Mouse (Mus musculus): ENCODE results near the gene Hist1h2ai. TPM values are rescaled to one million over a fixed set of nuclear protein-coding genes. Genes with fewer than 3 reads are reported as not detected.
"Not testable (repeated sequence)": the region's sequence is repeated elsewhere in the genome, so short reads cannot be mapped to it uniquely, and the experiment has no call there.

Gene Hist1h2ai
- polyA plus RNA-seq, 1 experiment from 2014 or later: 45.9 TPM

DNA sequence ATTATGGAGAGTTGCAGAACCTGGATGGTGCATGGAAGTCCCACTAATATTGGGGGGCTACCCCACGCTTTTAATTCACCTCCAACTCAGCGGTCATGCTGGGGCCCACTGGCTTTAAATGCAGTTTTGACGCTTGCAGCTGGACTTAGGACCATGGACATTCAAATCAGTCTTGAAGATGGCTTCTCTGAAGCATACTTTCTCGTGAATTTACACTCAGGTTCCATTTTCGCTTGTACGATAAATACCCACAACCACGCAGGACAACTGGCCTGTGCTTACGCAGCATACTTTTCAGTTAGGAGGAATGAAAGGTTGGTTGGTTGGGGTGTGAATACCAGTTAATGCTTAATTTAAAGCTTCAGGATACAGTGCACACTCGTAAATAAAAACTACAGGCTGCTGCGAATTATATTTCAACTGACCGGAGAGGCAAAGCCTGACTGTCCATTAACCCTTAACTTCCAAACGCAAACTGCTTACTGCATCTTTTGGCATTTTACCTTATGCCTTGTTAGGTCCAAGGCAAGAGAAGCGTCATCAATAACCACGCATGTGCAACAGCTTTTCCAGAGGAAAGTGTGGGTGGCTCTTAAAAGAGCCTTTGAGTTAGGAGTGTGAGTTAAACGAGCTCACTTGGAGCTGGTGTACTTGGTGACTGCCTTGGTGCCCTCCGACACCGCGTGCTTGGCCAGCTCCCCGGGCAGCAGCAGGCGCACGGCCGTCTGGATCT, 925 bp upstream of the Hist1h2ai start:
- no peaks in the 10 kb centered on the region for H3K9me3 ChIP-seq (replicated peaks; ENCODE audit: control insufficient read depth, low read length)
- H3K4me3 ChIP-seq (ENCODE audit: low read depth, low read length): peak overlapping the region; percentile 40
- DNase-seq (ENCODE audit: low spot score) (peak; percentile 41), ATAC-seq (no peak)
- peaks cover 20% of the 10 kb centered on the region for H3K4me1 ChIP-seq (ENCODE audit: control insufficient read depth, insufficient read depth, low read length)
- WGBS: under 1% methylated on average over 19 of the region's 22 CpGs
- H3K36me3 ChIP-seq (ENCODE audit: control insufficient read depth, insufficient read depth, low read length): no peaks in the 10 kb centered on the region
- H3K9ac ChIP-seq (ENCODE audit: low read length): peak overlapping the region; percentile 69
- peak overlapping the region; percentile 78 for H3K4me2 ChIP-seq (ENCODE audit: low read length)
- peak overlapping the region; percentile 94 for H3K27ac ChIP-seq (ENCODE audit: low read depth, low read length)
- H3K27me3 ChIP-seq (replicated peaks; ENCODE audit: control insufficient read depth, insufficient read depth, low read length): no peaks in the 10 kb centered on the region

DNA sequence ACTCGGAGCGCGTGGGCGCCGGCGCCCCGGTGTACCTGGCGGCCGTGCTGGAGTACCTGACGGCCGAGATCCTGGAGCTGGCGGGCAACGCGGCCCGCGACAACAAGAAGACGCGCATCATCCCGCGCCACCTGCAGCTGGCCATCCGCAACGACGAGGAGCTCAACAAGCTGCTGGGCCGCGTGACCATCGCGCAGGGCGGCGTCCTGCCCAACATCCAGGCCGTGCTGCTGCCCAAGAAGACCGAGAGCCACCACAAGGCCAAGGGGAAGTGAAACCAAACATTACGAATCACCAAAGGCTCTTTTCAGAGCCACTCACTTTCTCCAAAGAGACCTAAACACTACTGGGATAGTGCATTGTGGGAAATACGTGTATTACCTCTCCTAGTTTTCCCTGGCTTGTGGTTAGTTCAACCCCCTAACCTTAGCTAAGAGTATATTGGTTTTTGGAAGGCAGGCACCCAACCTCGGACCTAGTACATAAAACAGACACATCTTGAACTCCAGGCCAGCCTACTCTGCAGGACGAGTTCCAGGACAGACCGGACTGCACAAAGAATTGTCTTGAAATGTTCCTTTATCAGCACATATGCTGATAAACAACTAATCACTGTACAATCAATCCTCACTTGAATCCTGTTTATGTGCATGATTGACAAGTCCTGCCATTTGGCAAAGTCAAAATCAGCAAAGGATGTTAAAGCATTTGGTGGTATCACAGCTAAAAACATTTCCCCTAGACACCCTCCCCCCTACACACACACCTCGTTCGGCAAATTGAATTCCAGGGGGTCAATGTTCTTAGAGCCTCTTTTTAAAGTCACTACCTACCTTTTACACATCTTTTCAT, 544 bp downstream of the Hist1h2ai start:
- H3K9ac ChIP-seq (ENCODE audit: low read length): peak overlapping the region; percentile 80
- H3K36me3 ChIP-seq (ENCODE audit: control insufficient read depth, insufficient read depth, low read length); H3K9me3 ChIP-seq (replicated peaks; ENCODE audit: control insufficient read depth, low read length); H3K27me3 ChIP-seq (replicated peaks; ENCODE audit: control insufficient read depth, insufficient read depth, low read length): not testable (repeated sequence)
- H3K4me1 ChIP-seq (ENCODE audit: control insufficient read depth, insufficient read depth, low read length): peaks cover 27% of the 10 kb centered on the region
- H3K27ac ChIP-seq (ENCODE audit: low read depth, low read length): peak overlapping the region; percentile 94
- ATAC-seq: 0 out of 2 replicates have a peak, but pooled peaks have one; percentile 0
- peak overlapping the region; percentile 40 for H3K4me3 ChIP-seq (ENCODE audit: low read depth, low read length)
- DNase-seq (ENCODE audit: low spot score): peak; percentile 52
- H3K4me2 ChIP-seq (ENCODE audit: low read length): peak overlapping the region; percentile 84
- under 1% methylated on average over 9 of the region's 38 CpGs for WGBS

DNA sequence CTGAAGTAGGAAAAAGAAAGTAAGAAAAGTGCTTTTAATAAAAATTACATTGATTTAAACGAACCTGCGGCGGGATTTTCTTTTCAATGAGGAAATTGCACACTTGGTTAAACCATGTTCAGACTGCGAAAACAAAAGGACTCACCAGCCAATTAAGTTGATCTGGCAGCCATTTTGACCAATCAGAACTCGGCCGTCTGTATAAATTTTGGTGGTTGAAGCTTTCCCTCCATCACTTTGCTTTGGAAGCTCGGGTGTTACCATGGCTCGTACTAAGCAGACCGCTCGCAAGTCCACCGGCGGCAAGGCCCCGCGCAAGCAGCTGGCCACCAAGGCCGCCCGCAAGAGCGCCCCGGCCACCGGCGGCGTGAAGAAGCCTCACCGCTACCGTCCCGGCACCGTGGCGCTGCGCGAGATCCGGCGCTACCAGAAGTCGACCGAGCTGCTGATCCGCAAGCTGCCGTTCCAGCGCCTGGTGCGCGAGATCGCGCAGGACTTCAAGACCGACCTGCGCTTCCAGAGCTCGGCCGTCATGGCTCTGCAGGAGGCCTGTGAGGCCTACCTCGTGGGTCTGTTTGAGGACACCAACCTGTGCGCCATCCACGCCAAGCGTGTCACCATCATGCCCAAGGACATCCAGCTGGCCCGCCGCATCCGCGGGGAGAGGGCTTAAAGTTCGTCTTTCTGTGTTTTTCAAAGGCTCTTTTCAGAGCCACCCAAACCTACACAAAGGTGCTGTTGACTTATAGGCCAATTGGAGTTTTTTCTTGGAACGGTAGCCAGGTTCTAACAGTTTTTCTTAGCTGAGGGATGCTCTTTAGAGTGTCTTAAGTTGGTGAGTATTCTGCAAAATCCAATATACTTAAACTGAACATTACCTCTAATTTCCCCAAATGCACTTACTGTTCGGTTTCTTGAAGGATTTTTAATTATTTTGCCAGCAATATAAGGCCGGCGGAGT, 1.5 kb downstream of the Hist1h2ai start, which contains the start of gene Hist1h3h:
Gene Hist1h3h (plus strand): TSS at position 263 of the 961 bp plus-strand sequence.
- Histone ChIP-seq H3K4me1 (ENCODE audit: control insufficient read depth, insufficient read depth, low read length) (peaks cover 29% of the 10 kb centered on the region), H3K9ac (ENCODE audit: low read length) (peak within 1 kb of the TSS; percentile 80), H3K4me3 (ENCODE audit: low read depth, low read length) (peak within 1 kb of the TSS; percentile 40), H3K27ac (ENCODE audit: low read depth, low read length) (peak within 1 kb of the TSS; percentile 94), H3K4me2 (ENCODE audit: low read length) (peak within 1 kb of the TSS; percentile 84)
- not testable (repeated sequence) for H3K9me3 ChIP-seq (replicated peaks; ENCODE audit: control insufficient read depth, low read length); H3K36me3 ChIP-seq (ENCODE audit: control insufficient read depth, insufficient read depth, low read length); H3K27me3 ChIP-seq (replicated peaks; ENCODE audit: control insufficient read depth, insufficient read depth, low read length)
- DNase-seq (ENCODE audit: low spot score): peak; percentile 98
- under 1% methylated on average over 25 of the region's 56 CpGs for WGBS
- ATAC-seq: peak; percentile 54

DNA sequence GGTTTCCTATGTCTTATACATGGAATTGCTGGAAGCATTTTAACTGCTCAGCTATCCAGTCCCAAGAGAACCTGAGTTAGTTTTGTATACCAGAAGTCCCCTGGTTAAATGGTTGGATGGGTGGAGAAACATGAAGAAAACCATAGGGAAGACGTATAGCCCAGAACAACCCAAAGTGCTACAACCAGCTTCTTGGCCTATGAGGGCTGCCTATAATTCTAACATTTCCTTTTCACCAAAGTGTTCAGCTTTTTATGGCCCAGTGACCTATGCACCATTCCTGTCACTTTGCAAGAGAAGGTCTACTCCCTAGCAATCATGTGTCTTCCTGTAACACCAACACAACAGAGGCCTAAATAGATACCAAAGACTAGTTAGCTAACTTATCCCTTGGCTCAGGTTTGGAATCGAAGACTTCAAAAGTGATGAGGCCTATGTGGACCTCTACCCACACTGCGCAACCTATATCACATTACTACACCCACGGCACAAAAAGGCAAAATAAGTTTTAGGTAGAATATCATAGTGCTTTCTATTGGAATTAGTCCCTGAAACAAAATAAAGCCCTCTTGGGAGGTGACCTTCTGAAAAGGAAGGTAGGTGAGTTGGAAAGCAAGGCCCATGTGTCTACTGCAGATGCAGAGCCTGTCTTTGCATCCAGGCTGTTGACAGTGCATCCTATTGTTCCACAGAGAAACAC, 2.3 kb downstream of the Hist1h2ai start:
- peaks cover 30% of the 10 kb centered on the region for H3K4me1 ChIP-seq (ENCODE audit: control insufficient read depth, insufficient read depth, low read length)
- H3K27ac ChIP-seq (ENCODE audit: low read depth, low read length): peak overlapping the region; percentile 65
- DNase-seq (ENCODE audit: low spot score) (no peak), ATAC-seq (no peak)
- no peaks in the 10 kb centered on the region for H3K36me3 ChIP-seq (ENCODE audit: control insufficient read depth, insufficient read depth, low read length)
- H3K27me3 ChIP-seq (replicated peaks; ENCODE audit: control insufficient read depth, insufficient read depth, low read length): no peaks in the 10 kb centered on the region
- peak overlapping the region; percentile 40 for H3K4me3 ChIP-seq (ENCODE audit: low read depth, low read length)
- no peaks in the 10 kb centered on the region for H3K9me3 ChIP-seq (replicated peaks; ENCODE audit: control insufficient read depth, low read length)
- WGBS: 51% methylated on average over 4 of the region's 4 CpGs
- H3K4me2 ChIP-seq (ENCODE audit: low read length): peak overlapping the region; percentile 64
- H3K9ac ChIP-seq (ENCODE audit: low read length): peak overlapping the region; percentile 66

DNA sequence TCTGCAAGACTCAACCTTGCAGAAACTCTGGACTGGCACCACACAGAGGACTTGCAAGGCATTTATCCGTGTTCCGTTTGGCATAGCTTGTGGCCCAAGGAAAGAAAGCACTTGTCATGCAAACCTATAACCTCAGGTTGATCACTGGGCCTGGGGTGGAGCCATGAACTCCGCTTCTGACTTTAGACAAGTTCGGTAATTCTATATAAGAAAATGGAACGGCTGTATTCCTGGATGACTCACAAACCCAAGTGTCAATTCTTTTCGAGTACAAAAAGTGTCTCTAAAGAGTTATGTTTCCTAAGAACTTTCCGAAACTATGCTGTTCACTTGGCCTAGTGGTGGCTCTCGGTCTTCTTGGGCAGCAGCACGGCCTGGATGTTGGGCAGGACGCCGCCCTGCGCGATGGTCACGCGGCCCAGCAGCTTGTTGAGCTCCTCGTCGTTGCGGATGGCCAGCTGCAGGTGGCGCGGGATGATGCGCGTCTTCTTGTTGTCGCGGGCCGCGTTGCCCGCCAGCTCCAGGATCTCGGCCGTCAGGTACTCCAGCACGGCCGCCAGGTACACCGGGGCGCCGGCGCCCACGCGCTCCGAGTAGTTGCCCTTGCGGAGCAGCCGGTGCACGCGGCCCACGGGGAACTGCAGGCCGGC, 5.0 kb downstream of the Hist1h2ai start:
- peak; percentile 8; the same call in 1 of the 2 replicates for ATAC-seq
- H3K36me3 ChIP-seq (ENCODE audit: control insufficient read depth, insufficient read depth, low read length); H3K9me3 ChIP-seq (replicated peaks; ENCODE audit: control insufficient read depth, low read length); H3K27me3 ChIP-seq (replicated peaks; ENCODE audit: control insufficient read depth, insufficient read depth, low read length): not testable (repeated sequence)
- peaks cover 22% of the 10 kb centered on the region for H3K4me1 ChIP-seq (ENCODE audit: control insufficient read depth, insufficient read depth, low read length)
- peak; percentile 28 for DNase-seq (ENCODE audit: low spot score)
- 2% methylated on average over 19 of the region's 44 CpGs for WGBS
- peak overlapping the region; percentile 56 for H3K4me2 ChIP-seq (ENCODE audit: low read length)
- H3K4me3 ChIP-seq (ENCODE audit: low read depth, low read length): peak overlapping the region; percentile 32
- H3K27ac ChIP-seq (ENCODE audit: low read depth, low read length): peak overlapping the region; percentile 86
- peak overlapping the region; percentile 59 for H3K9ac ChIP-seq (ENCODE audit: low read length)

DNA sequence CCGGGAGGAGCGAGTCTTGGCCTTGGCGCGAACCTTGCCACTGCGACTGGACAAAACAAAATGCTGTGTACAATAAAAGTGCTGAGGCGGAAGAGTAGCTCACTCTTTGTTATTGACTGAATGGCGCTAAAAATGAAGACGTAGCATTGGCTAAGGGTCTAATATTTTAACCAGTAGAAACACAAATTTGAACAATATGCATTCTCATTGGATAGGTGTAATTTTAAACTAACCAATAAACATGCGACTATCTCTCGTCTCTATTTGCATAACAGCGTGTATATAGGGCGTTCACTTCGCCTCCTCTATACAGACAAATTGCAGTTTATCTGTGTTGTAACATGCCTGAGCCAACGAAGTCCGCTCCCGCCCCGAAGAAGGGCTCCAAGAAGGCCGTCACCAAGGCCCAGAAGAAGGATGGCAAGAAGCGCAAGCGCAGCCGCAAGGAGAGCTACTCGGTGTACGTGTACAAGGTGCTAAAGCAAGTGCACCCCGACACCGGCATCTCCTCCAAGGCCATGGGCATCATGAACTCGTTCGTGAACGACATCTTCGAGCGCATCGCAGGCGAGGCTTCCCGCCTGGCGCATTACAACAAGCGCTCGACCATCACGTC, 5.6 kb downstream of the Hist1h2ai start, which contains the start of gene Hist1h2bm:
Gene Hist1h2bm (plus strand): TSS at position 288 of the 616 bp plus-strand sequence.
- H3K9me3 ChIP-seq (replicated peaks; ENCODE audit: control insufficient read depth, low read length); H3K36me3 ChIP-seq (ENCODE audit: control insufficient read depth, insufficient read depth, low read length); H3K27me3 ChIP-seq (replicated peaks; ENCODE audit: control insufficient read depth, insufficient read depth, low read length): not testable (repeated sequence)
- H3K4me3 ChIP-seq (ENCODE audit: low read depth, low read length): peak within 1 kb of the TSS; percentile 32
- peak; percentile 99 for DNase-seq (ENCODE audit: low spot score)
- H3K27ac ChIP-seq (ENCODE audit: low read depth, low read length): peak within 1 kb of the TSS; percentile 88
- WGBS: under 1% methylated on average over 35 of the region's 37 CpGs
- H3K9ac ChIP-seq (ENCODE audit: low read length): peak within 1 kb of the TSS; percentile 66
- peak; percentile 96 for ATAC-seq
- H3K4me2 ChIP-seq (ENCODE audit: low read length): peak within 1 kb of the TSS; percentile 56
- H3K4me1 ChIP-seq (ENCODE audit: control insufficient read depth, insufficient read depth, low read length): peaks cover 22% of the 10 kb centered on the region

DNA sequence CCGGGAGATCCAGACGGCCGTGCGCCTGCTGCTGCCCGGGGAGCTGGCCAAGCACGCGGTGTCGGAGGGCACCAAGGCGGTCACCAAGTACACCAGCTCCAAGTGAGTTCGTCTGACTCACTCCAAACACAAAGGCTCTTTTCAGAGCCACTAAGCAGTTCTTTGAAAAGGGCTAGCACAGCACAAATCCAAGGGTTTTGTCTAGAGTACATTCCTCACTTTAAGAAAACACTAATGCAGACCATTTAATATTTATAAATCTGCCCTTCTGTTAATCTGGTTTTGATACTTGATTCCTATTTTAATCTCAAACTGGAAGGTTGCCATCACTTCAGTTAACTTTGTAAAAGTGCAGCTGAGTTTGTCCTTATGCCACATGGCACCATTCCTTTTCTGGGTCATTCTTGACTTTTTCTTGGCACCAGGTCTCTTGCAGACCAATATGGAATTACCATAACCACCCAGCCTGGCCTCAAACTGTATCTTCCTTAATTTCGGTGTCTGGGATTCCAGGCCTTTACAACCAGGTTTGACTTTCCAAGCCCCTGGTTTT, 6.2 kb downstream of the Hist1h2ai start:
- peak; percentile 59 for DNase-seq (ENCODE audit: low spot score)
- Histone ChIP-seq H3K4me1 (ENCODE audit: control insufficient read depth, insufficient read depth, low read length) (peaks cover 22% of the 10 kb centered on the region), H3K36me3 (ENCODE audit: control insufficient read depth, insufficient read depth, low read length) (no peaks in the 10 kb centered on the region), H3K27ac (ENCODE audit: low read depth, low read length) (peak overlapping the region; percentile 88), H3K4me3 (ENCODE audit: low read depth, low read length) (peak overlapping the region; percentile 28), H3K9ac (ENCODE audit: low read length) (peak overlapping the region; percentile 66), H3K27me3 (replicated peaks; ENCODE audit: control insufficient read depth, insufficient read depth, low read length) (no peaks in the 10 kb centered on the region), H3K9me3 (replicated peaks; ENCODE audit: control insufficient read depth, low read length) (no peaks in the 10 kb centered on the region), H3K4me2 (ENCODE audit: low read length) (peak overlapping the region; percentile 56)
- WGBS: under 1% methylated on average over 11 of the region's 11 CpGs
- ATAC-seq: peak; percentile 25
